Mouse (Mus musculus) left cerebral cortex, adult 2 months (tissue): ENCODE measurements around the gene Rab40b. TPM values are rescaled to one million over a fixed set of nuclear protein-coding genes. Genes with fewer than 3 reads are reported as not detected.
A peak's percentile ranks its signal among the peaks of the same experiment; 100 is the strongest.
"Not testable (repeated sequence)": the region's sequence is repeated elsewhere in the genome, so short reads cannot be mapped to it uniquely, and the experiment has no call there.

ENCODE experiments used
- DNase-seq, 2 experiments: peaks; one replicate each; pipeline ENCODE4 v3.0.0; 2021 to 2022; ENCODE audit warnings: low spot score in 2 of 2, mixed read lengths in 1 of 2; ENCODE audit errors: extremely low spot score in 1 of 2
- H3K27ac ChIP-seq: fragments of 200-600 bp; 2 replicates; pipeline ENCODE4 v1.8.1; 2022
- H3K4me3 ChIP-seq: fragments of 200-600 bp; 2 replicates; pipeline ENCODE4 v1.8.1; 2022
- CTCF ChIP-seq: fragments of 200-600 bp; IDR thresholded peaks from 2 replicates; pipeline ENCODE4 v1.8.1; 2022; ENCODE audit warnings: antibody characterized with exemption, mild to moderate bottlenecking, moderate library complexity
- intact Hi-C: fragments of 180-260 bp; cut with DNase I; formaldehyde crosslinking; loops from one replicate; pipeline ENCODE4 v1.15.1; 2025
- total RNA-seq, 2 experiments: library from RNA; stranded (reverse); gene quantifications; 2 replicates each; pipeline ENCODE4 v1.2.3; 2021

Rab40b gene
- total RNA-seq, 2 experiments from 2014 or later: 43.5 to 53.4 TPM

- DNase-seq: no peak
- no peak overlapping the region for H3K4me3 ChIP-seq
- intact Hi-C loops: no loop called here
- no peak overlapping the region for H3K27ac ChIP-seq
- TF ChIP-seq CTCF: no peak
Observed at GRCm38 (mm10) chr11:121367170-121367707, 20.8 kb downstream of the Rab40b start.

GRCm38 (mm10) chr11:121362212-121362611 lies 25.8 kb downstream of the Rab40b start:
- peak; percentile 30 to 38 for DNase-seq
- H3K27ac ChIP-seq: no peak overlapping the region
- TF ChIP-seq CTCF: peak; percentile 57
- intact Hi-C loops: no loop called here
- H3K4me3 ChIP-seq: no peak overlapping the region

GRCm38 (mm10) chr11:121354091-121354707 lies 33.9 kb downstream of the Rab40b start, which contains the start of gene Wdr45b:
Wdr45b (minus strand) TSS chr11:121354445.
- H3K4me3 ChIP-seq: peak within 1 kb of the TSS; percentile 63
- peak; percentile 98 to 99 for DNase-seq
- peak within 1 kb of the TSS; percentile 97 for H3K27ac ChIP-seq
- TF ChIP-seq CTCF: no peak
- intact Hi-C loops: loop anchor here (2.0 to 5.0 kb wide), 3 partner anchors 67 to 117 kb away; partner anchors contain the start of genes Fn3krp and Narf

GRCm38 (mm10) chr11:121353326-121354090 lies 34.5 kb downstream of the Rab40b start:
- DNase-seq: peak; percentile 45
- no peak; the same call in 1 of the 2 replicates for TF ChIP-seq CTCF
- Histone ChIP-seq H3K4me3 (peak overlapping the region; percentile 63), H3K27ac (peak overlapping the region; percentile 97)
- intact Hi-C loops: loop anchor here (2.0 to 5.0 kb wide), 3 partner anchors 67 to 116 kb away; partner anchors contain the start of genes Fn3krp and Narf

- DNase-seq, intact Hi-C loops, H3K4me3 ChIP-seq, H3K27ac ChIP-seq: not testable (repeated sequence)
- TF ChIP-seq CTCF: peak; percentile 24
Observed at GRCm38 (mm10) chr11:121348727-121349126, 39.3 kb downstream of the Rab40b start.

- H3K27ac ChIP-seq: no peak overlapping the region
- intact Hi-C loops: no loop called here
- no peak for DNase-seq
- no peak for TF ChIP-seq CTCF
- H3K4me3 ChIP-seq: no peak overlapping the region
Observed at GRCm38 (mm10) chr11:121348166-121348565, 39.9 kb downstream of the Rab40b start.

- H3K27ac ChIP-seq: no peak overlapping the region
- no peak for TF ChIP-seq CTCF
- intact Hi-C loops: no loop called here
- no peak overlapping the region for H3K4me3 ChIP-seq
- no peak for DNase-seq
Observed at GRCm38 (mm10) chr11:121347036-121347435, 41.0 kb downstream of the Rab40b start.

- H3K4me3 ChIP-seq, H3K27ac ChIP-seq, intact Hi-C loops, DNase-seq: not testable (repeated sequence)
Observed at GRCm38 (mm10) chr11:121342423-121342822, 45.6 kb downstream of the Rab40b start.

- TF ChIP-seq CTCF: no peak
- intact Hi-C loops: no loop called here
- no peak overlapping the region for H3K27ac ChIP-seq
- no peak for DNase-seq
- no peak overlapping the region for H3K4me3 ChIP-seq
Observed at GRCm38 (mm10) chr11:121340287-121340686, 47.8 kb downstream of the Rab40b start.

- intact Hi-C loops: no loop called here
- TF ChIP-seq CTCF: no peak
- no peak overlapping the region for H3K4me3 ChIP-seq
- DNase-seq: no peak
- no peak overlapping the region for H3K27ac ChIP-seq
Observed at GRCm38 (mm10) chr11:121339647-121340046, 48.4 kb downstream of the Rab40b start.

GRCm38 (mm10) chr11:121331641-121332040 lies 56.4 kb downstream of the Rab40b start:
- no peak for TF ChIP-seq CTCF
- Histone ChIP-seq H3K27ac (no peak overlapping the region), H3K4me3 (no peak overlapping the region)
- intact Hi-C loops: no loop called here
- no peak for DNase-seq

GRCm38 (mm10) chr11:121328619-121329018 lies 59.4 kb downstream of the Rab40b start:
- TF ChIP-seq CTCF: no peak
- Histone ChIP-seq H3K27ac (no peak overlapping the region), H3K4me3 (no peak overlapping the region)
- DNase-seq: no peak
- intact Hi-C loops: no loop called here
